Mouse (Mus musculus): ENCODE results near the gene Mark4. TPM values are rescaled to one million over a fixed set of nuclear protein-coding genes. Genes with fewer than 3 reads are reported as not detected.

The Mark4 gene
- polyA plus RNA-seq, 1 experiment from 2014 or later: 11.8 TPM

DNA sequence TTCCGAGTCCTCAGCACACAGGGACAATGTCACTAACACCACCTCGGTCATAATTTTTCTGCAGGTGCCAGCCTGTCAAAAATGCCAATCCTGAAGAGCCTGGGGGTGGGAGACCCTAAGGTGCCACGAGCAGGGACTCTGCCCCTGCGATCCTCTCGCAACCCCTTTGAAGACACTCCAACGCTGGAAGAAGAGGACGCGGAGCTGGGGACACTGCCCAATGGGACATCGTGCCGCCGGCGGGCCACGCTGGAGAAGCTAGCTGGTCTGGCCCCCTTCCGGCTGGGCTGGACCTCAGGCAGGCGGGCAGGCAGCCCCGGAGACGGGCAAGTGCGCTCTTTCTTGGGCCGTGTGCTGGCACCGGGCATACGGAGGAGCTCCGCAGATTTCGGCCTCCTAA, 10.8 kb upstream of the Mark4 start:
- ATAC-seq (ENCODE audit: insufficient number of reproducible peaks, low FRiP score, low TSS enrichment, low read depth): no peak
- 19% methylated on average over 23 of the region's 23 CpGs for WGBS
- Histone ChIP-seq H3K4me2 (replicated peaks) (no peak overlapping the region), H3K36me3 (no peaks in the 10 kb centered on the region), H3K4me1 (peaks cover 25% of the 10 kb centered on the region), H3K4me3 (replicated peaks) (no peak overlapping the region), H3K27me3 (peaks cover 60% of the 10 kb centered on the region), H3K9me3 (replicated peaks) (no peaks in the 10 kb centered on the region), H3K9ac (no peak overlapping the region), H3K27ac (replicated peaks) (no peak overlapping the region)

DNA sequence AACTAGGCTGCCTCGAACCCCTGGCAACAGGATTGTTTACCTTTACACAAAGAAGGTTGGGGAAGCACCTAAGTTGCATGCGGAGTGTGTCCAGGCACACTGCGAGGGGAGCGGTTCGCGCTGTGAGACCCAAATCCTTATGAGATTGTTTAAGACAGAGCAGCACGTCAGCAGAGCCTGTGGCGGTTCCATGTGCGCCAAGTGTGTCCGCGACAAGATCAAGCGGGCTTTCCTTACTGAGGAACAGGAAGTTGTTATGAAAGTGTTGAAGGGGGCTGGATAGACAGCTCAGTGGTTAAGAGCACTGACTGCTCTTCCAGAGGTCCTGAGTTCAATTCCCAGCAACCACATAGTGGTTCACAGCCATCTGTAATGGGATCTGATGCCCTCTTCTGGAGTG, 9.7 kb upstream of the Mark4 start:
- no peak overlapping the region for H3K27ac ChIP-seq (replicated peaks)
- H3K9me3 ChIP-seq (replicated peaks): no peaks in the 10 kb centered on the region
- H3K36me3 ChIP-seq: no peaks in the 10 kb centered on the region
- ATAC-seq (ENCODE audit: insufficient number of reproducible peaks, low FRiP score, low TSS enrichment, low read depth): no peak
- no peak overlapping the region for H3K9ac ChIP-seq
- no peak overlapping the region for H3K4me2 ChIP-seq (replicated peaks)
- WGBS: 56% methylated on average over 12 of the region's 12 CpGs
- peaks cover 58% of the 10 kb centered on the region for H3K27me3 ChIP-seq
- H3K4me1 ChIP-seq: peaks cover 22% of the 10 kb centered on the region
- no peak overlapping the region for H3K4me3 ChIP-seq (replicated peaks)

DNA sequence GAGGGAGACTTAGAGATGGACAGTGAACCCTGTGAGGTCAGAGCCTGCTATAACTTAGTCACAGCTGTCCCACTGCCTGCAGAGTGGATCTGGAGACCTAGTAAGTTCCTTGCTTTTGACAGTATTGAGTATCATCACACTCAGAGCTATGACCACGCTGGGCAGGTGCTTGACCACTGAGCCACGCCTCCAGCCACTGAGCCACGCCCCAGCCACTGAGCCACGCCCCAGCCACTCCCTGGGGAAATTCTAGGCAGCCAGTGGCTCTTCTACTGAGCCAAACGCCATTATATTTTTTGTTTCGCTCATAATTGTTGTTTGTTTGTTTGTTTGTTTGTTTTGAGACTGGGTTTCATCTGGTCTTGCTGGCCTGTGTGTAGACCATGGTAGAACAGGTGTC, 9.0 kb upstream of the Mark4 start:
- Histone ChIP-seq H3K27me3 (peaks cover 51% of the 10 kb centered on the region), H3K4me2 (replicated peaks) (no peak overlapping the region)
- 37% methylated on average over 6 of the region's 6 CpGs for WGBS

GRCm38 (mm10) chr7:19466602-19467145, 8.1 kb upstream of the Mark4 start:
- H3K27ac ChIP-seq (replicated peaks): no peak overlapping the region
- ATAC-seq (ENCODE audit: insufficient number of reproducible peaks, low FRiP score, low TSS enrichment, low read depth): no peak
- no peak overlapping the region for H3K4me3 ChIP-seq (replicated peaks)
- no peak overlapping the region for H3K9ac ChIP-seq
- H3K9me3 ChIP-seq (replicated peaks): no peaks in the 10 kb centered on the region
- H3K4me1 ChIP-seq: peaks cover 26% of the 10 kb centered on the region
- no peak overlapping the region for H3K4me2 ChIP-seq (replicated peaks)
- no peaks in the 10 kb centered on the region for H3K36me3 ChIP-seq
- H3K27me3 ChIP-seq: peaks cover 42% of the 10 kb centered on the region
- WGBS: 54% methylated on average over 5 of the region's 5 CpGs

More for the DNA sequence above, 9.0 kb upstream of the Mark4 start:
- Histone ChIP-seq H3K4me1 (peaks cover 23% of the 10 kb centered on the region), H3K4me3 (replicated peaks) (no peak overlapping the region), H3K36me3 (no peaks in the 10 kb centered on the region), H3K9me3 (replicated peaks) (no peaks in the 10 kb centered on the region), H3K9ac (no peak overlapping the region), H3K27ac (replicated peaks) (no peak overlapping the region)
- ATAC-seq (ENCODE audit: insufficient number of reproducible peaks, low FRiP score, low TSS enrichment, low read depth): no peak

DNA sequence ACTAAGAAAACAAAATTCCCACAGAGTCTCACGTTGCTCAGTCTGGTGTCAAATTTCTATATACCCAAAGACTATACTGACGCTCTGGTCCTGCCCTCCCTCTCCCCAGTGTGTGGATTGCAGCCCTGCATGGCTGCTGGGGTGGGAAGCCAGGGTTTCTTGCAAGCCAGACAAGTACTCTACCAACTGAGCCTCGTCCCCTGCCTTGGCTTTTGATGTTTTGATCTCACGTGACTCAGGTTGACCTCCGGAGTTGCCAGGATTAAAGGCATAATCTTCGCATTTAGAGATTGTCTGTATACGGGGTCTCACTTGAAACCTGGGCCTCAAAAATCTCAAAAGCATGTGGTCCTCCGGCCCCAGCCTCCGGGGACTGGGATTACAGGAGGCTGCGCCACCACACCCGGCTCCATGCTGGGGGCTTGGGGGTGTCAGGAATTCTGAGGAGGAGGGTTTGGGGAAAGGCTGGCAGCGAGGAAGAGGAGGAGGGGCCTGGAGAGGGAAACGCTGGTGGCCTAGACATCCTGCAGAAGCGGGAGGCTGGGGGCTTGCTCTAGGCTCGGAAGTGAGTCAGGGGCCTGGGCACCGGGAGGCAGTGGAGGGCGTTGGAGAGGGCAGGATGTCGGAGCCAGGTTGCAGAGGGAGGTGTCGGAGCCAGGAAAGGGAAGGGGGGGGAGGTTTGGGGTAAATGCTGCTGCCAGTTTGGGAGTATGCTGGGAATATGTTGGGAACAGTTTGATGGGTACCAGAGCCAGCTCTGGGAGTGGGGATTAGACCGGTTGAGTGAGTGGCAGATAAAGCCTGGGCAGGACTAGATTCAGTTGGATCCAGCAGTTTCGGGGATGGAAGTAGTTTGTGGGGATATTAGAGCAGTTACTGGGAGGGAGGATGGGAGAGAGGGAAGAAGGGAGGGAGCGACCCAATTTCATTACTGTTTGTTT, 6.0 kb upstream of the Mark4 start:
- 6% methylated on average over 22 of the region's 22 CpGs for WGBS
- H3K4me3 ChIP-seq (replicated peaks): peak overlapping the region; percentile 6; the same call in 1 of the 2 replicates
- H3K4me1 ChIP-seq: peaks cover 25% of the 10 kb centered on the region
- H3K4me2 ChIP-seq (replicated peaks): peak overlapping the region; percentile 35
- H3K9ac ChIP-seq: no peak overlapping the region
- H3K36me3 ChIP-seq: no peaks in the 10 kb centered on the region
- H3K27me3 ChIP-seq: peaks cover 24% of the 10 kb centered on the region
- ATAC-seq (ENCODE audit: insufficient number of reproducible peaks, low FRiP score, low TSS enrichment, low read depth): no peak; the same call in 1 of the 2 replicates
- peak overlapping the region; percentile 65 for H3K27ac ChIP-seq (replicated peaks)
- H3K9me3 ChIP-seq (replicated peaks): no peaks in the 10 kb centered on the region

DNA sequence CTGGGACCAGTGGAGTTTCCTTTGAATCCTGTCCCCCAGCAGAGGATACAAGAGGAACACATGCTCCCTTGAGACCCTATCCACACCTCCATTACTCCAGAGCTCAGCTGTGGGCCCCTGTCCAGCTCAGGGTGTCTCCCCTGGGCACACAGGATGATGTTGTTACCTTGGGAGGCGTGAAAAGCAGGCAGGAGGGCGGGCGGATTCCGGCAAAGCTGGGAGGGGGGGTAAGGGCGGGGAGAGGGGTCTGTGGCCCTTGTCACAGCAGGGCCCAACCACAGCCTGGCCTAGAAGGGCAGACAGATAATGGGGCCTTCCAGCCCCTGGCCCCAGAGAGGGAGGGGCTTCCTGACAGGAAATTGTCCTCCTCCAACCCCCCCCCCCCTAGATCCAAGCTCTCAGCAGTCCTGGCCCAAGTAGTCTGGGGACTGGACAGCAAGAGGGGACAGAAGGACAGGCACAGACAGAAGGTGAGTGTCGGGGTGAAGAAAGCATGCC, 4.3 kb upstream of the Mark4 start, which contains the start of gene Exoc3l2:
Exoc3l2 (plus strand) TSS at position 448 of the 498 bp plus-strand sequence.
- Histone ChIP-seq H3K4me3 (replicated peaks) (0 out of 2 replicates have a peak within 1 kb of the TSS, but pooled peaks have one; percentile 10), H3K27ac (replicated peaks) (peak within 1 kb of the TSS; percentile 65), H3K4me2 (replicated peaks) (no peak within 1 kb of the TSS; the same call in 1 of the 2 replicates), H3K4me1 (peaks cover 25% of the 10 kb centered on the region), H3K27me3 (0 out of 2 replicates have a peak, but pooled peaks cover 12% of the 10 kb centered on the region), H3K9ac (no peak within 1 kb of the TSS), H3K9me3 (replicated peaks) (no peaks in the 10 kb centered on the region), H3K36me3 (no peaks in the 10 kb centered on the region)
- ATAC-seq (ENCODE audit: insufficient number of reproducible peaks, low FRiP score, low TSS enrichment, low read depth): no peak
- WGBS: 46% methylated on average over 6 of the region's 6 CpGs

DNA sequence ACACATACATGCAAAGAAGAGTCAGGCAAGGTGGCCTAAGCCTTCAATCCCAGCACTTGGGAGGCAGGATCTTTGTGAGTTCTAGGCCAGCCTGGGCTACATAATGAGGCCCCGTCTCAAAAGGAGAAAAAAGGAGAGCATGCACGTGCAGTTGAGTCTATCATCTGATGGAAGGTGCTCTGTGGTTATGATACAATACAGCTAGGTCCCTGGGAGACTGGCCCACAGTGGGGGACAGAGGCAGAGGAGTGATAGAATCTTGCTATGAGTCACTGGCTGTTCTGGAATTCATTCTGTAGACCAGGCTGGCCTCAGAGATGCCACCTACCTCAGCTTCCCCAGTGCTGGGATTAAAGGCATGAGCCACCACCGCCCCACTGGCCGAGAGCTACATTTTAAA, 3.8 kb upstream of the Mark4 start:
- ATAC-seq (ENCODE audit: insufficient number of reproducible peaks, low FRiP score, low TSS enrichment, low read depth): no peak
- H3K9ac ChIP-seq: no peak overlapping the region
- H3K4me2 ChIP-seq (replicated peaks): no peak overlapping the region
- no peak overlapping the region for H3K4me3 ChIP-seq (replicated peaks)
- 0 out of 2 replicates have a peak, but pooled peaks cover 12% of the 10 kb centered on the region for H3K27me3 ChIP-seq
- H3K36me3 ChIP-seq: no peaks in the 10 kb centered on the region
- 67% methylated on average over 4 of the region's 4 CpGs for WGBS
- no peak overlapping the region for H3K27ac ChIP-seq (replicated peaks)
- peaks cover 28% of the 10 kb centered on the region for H3K4me1 ChIP-seq
- H3K9me3 ChIP-seq (replicated peaks): no peaks in the 10 kb centered on the region

- WGBS: 8% methylated on average over 6 of the region's 6 CpGs
- no peak for ATAC-seq (ENCODE audit: insufficient number of reproducible peaks, low FRiP score, low TSS enrichment, low read depth)
- 0 out of 2 replicates have a peak overlapping the region, but pooled peaks have one; percentile 24 for H3K4me2 ChIP-seq (replicated peaks)
- 0 out of 2 replicates have a peak, but pooled peaks cover 4% of the 10 kb centered on the region for H3K27me3 ChIP-seq
- no peak overlapping the region for H3K9ac ChIP-seq
- H3K4me1 ChIP-seq: peaks cover 38% of the 10 kb centered on the region
- no peak overlapping the region for H3K4me3 ChIP-seq (replicated peaks)
- no peaks in the 10 kb centered on the region for H3K9me3 ChIP-seq (replicated peaks)
- H3K36me3 ChIP-seq: no peaks in the 10 kb centered on the region
- H3K27ac ChIP-seq (replicated peaks): no peak overlapping the region
Observed at GRCm38 (mm10) chr7:19461488-19461887, 2.9 kb upstream of the Mark4 start.

DNA sequence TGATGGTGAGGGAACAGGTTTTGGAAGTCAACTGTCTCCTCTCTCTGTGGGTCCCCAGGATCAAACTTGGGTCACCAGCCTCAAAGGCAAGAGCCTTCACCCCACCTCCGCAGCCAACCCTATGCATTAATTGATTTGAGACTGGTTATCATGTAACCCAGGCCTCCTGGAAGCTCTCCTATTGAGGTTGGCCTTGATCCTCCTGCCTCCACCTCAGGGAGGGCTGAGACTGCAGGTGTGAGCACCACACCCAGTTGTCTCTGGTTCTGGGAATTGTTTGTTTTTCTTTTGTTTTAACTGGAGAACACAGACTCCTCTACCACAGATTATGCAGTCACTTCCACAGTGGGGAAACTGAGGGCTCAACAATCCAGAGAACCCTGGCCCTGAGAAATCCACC, 1.9 kb upstream of the Mark4 start:
- Histone ChIP-seq H3K4me3 (replicated peaks) (no peak overlapping the region), H3K27ac (replicated peaks) (no peak overlapping the region), H3K4me1 (peaks cover 46% of the 10 kb centered on the region), H3K27me3 (no peaks in the 10 kb centered on the region), H3K4me2 (replicated peaks) (no peak overlapping the region), H3K9ac (no peak overlapping the region), H3K9me3 (replicated peaks) (no peaks in the 10 kb centered on the region), H3K36me3 (peaks cover 6% of the 10 kb centered on the region)
- 59% methylated on average over 1 of the region's 1 CpGs for WGBS
- ATAC-seq (ENCODE audit: insufficient number of reproducible peaks, low FRiP score, low TSS enrichment, low read depth): no peak

DNA sequence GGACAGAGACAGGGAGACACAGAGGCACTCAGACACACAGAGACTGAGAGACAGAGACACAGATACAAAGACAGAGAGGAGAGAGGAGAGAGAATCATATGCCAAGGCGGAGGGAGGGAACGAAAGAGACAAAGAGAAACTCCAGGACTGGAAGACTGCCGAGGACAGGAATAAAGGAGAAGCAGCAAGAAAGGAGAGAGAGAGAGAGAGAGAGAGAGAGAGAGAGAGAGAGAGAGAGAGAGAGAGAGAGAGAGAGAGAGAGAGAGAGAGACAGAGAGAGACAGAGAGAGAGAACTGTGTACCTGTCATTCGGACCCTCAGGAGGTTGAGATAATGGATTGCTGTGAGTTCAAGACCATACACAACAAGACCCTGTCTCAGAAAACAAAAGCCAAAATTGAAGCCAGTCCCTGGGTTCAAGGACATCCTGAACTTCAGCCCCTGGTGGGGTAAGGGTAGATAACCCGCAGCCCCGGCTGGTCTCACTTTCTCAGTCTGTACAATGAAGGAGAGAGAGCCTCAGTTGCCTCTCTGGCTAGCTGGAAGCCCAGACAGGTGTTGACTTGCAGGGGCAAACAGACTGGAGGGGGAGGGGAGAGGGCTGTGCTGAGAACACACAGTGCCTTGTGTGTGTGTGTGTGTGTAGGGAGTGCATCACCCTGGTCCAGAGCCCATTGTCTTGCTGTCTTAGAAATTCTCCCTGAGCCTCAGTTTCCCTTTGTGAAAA, 686 bp upstream of the Mark4 start:
- H3K4me2 ChIP-seq (replicated peaks): peak overlapping the region; percentile 93
- H3K4me3 ChIP-seq (replicated peaks): peak overlapping the region; percentile 85
- peaks cover 36% of the 10 kb centered on the region for H3K4me1 ChIP-seq
- 10% methylated on average over 6 of the region's 6 CpGs for WGBS
- peak overlapping the region; percentile 80 for H3K27ac ChIP-seq (replicated peaks)
- peak overlapping the region; percentile 26; the same call in 1 of the 2 replicates for H3K9ac ChIP-seq
- no peaks in the 10 kb centered on the region for H3K9me3 ChIP-seq (replicated peaks)
- H3K27me3 ChIP-seq: no peaks in the 10 kb centered on the region
- ATAC-seq (ENCODE audit: insufficient number of reproducible peaks, low FRiP score, low TSS enrichment, low read depth): no peak
- H3K36me3 ChIP-seq: peaks cover 9% of the 10 kb centered on the region

DNA sequence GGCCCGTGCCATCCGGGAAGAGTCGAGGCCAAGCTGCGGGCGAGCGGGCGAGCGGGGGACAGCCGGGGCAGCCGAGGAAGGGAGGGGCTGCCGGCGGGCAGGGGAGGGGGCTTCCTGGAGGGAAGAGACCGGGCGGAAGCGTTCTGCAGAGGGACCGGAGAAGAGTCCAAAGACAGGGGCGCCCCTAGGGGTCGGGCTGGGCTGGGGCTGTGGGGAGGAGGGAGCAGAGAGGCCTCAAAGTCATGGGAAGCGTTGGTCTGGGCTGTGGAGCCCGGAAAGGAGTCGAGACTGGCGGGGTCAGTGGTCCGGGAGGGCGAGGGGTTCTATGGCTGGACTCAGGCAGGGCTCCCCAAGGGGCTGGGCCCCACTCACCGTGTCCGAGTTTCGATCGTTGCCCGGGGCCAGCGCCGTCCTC, 542 bp downstream of the Mark4 start:
- H3K4me3 ChIP-seq (replicated peaks): peak overlapping the region; percentile 85
- H3K4me2 ChIP-seq (replicated peaks): peak overlapping the region; percentile 93
- H3K36me3 ChIP-seq: peaks cover 19% of the 10 kb centered on the region
- peaks cover 33% of the 10 kb centered on the region for H3K4me1 ChIP-seq
- ATAC-seq (ENCODE audit: insufficient number of reproducible peaks, low FRiP score, low TSS enrichment, low read depth): peak; percentile 67
- WGBS: under 1% methylated on average over 26 of the region's 31 CpGs
- H3K9me3 ChIP-seq (replicated peaks): no peaks in the 10 kb centered on the region
- H3K27ac ChIP-seq (replicated peaks): peak overlapping the region; percentile 80
- no peaks in the 10 kb centered on the region for H3K27me3 ChIP-seq
- H3K9ac ChIP-seq: peak overlapping the region; percentile 89
